Mouse (Mus musculus): ENCODE results near the gene Tmem171.

Gene Tmem171

DNA sequence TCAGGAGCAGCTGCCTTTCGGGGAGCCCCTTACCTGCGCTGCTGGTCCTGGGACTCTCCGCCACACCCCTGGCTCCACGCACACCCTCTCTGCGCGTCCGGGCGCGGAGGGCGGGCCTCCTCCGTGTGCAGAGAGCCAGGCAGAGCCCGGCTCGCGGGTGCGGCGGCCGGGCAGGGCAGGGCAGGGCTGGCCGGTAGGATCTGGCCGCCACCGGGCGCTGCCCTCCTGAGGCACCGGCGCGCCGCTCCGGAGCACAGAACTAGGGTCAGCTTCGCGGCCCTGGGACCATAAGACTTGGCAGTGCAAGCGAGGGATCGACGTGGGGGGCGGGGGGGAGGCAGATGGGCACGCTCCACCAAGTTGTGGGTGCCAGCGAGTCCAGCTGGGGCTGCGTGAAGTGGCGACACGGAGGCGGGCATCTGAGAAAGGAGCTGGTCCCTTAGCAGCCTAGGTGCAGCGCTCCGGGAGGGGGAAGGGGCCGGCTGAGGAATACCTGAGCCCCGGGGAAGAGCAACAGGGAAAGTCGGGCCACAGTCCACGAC is at the start of gene Tmem171:
Gene Tmem171, minus strand, starts transcription at position 62 of the 542 bp plus-strand sequence.
- no peak for DNase-seq (ENCODE audit: low spot score in 2 of 2)

- no peak for DNase-seq (ENCODE audit: low spot score in 2 of 2)
Observed at GRCm38 (mm10) chr13:98743829-98744228, 49.2 kb upstream of the Tmem171 start.

GRCm38 (mm10) chr13:98743214-98743613 is 48.6 kb upstream of the Tmem171 start:
- DNase-seq (ENCODE audit: low spot score in 2 of 2): no peak

DNA sequence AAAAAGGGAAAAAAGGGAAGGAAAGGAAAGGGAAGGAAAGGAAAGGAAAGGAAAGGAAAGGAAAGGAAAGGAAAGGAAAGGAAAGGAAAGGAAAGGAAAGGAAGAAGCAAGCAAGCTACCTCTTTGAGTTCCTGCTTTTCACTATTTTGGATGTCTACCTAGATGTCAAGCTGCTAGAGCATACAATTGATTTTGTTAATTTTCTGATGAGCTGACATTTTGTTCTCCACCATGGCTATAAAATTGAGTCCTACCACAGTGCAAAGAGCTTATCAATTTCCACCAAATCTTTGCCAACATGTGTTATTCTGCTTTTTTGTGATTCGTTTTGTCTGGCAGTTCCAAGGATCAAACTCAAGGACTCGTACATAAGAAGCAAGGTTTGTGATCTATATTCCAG is 43.6 kb upstream of the Tmem171 start:
- DNase-seq (ENCODE audit: low spot score in 2 of 2): no peak

DNA sequence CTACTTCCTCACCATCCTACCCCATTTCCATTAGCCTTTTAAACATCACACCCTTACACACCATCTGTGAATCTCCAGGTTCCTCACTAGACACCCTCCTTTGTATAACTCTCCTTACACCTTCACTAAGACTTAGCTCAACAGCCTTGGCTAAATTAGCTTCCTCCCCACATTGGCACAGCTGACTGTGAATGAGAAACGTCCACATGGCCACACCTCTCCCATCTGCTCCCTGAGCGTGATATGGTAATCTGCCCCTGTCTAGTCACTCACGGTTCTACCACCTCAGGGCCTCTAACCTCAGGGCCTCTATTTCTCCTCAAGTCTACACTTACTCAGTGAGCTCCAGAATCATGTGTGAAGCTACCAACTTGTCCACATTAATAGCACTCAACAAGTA is 38.7 kb upstream of the Tmem171 start:
- DNase-seq (ENCODE audit: low spot score in 2 of 2): no peak

DNA sequence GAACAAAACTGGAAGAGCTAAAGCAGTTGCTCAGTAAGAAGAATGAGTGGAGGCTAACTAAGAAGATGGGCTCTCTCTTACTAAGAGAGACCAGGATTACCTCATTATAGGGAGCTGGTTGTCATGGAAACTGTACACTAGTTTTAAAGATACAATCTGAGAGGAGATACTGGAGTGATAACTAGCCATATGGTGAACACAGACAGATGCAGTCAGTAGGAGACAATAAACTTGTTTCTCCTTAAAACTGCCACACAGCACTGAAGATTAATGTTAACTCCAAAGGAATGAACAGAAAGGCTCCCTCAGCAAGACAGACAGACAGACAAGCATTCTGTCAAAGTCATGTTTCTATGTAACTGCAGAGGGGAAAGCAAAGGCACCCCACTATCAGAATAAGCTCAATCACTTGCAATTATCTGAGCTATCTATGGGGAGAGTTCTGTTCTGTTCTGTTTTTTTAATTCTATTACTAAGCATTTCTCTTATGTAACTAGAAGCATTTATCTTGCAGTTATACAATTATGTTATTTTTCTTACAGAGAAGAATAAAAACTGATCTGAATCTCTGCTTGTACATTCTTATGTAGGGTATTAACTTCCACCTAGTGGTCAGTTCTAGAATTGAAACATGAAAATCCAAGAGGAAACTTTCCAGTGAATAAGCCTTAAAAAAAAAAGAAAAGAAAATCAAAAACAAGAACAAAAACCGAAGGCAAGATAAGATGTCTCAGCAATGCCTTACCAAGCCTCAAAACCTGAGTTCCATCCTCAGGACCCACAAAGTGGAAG is 34.8 kb upstream of the Tmem171 start:
- DNase-seq (ENCODE audit: low spot score in 2 of 2): no peak

DNA sequence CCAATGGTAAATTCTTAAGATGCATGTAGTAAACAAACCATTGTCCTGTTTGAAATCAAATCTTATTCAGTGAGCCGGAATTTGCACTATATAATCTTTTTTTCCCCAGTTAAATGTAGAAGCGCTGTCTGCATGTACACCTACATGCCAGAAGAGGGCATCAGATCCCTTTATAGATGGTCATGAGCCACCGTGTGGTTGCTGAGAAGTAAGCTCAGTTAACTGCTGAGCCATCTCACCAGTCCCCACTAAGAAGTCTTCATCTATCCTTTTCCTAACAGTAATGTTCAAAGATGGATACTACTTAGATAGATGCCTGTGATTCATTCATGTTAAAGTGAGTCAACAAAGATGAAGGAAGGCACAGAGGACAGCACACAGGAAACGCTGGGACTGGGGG is 31.9 kb upstream of the Tmem171 start:
- peak in 1 of 2 experiments; percentile 43 for DNase-seq (ENCODE audit: low spot score in 2 of 2)

- DNase-seq (ENCODE audit: low spot score in 2 of 2): no peak
Observed at GRCm38 (mm10) chr13:98723430-98723829, 28.8 kb upstream of the Tmem171 start.

DNA sequence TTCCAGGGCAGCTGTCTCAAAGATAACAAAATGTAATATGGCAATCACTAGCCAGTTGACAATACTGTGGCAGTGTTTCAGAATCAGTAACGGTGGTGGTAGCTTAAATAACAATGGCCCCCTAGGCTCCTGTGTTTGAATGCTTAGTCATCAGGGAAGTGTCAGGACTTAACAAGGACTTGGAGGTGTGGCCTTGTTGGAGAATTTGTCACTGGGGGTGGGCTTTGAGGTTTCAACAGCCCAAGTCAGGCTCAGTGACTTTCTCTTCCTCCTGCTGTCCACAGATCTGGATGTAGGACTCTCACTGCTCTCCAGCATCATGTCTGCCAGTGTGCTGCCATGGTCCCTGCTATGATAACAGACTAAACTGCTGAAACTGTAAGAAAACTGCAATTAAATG is 27.7 kb upstream of the Tmem171 start:
- DNase-seq (ENCODE audit: low spot score in 2 of 2): peak in 1 of 2 experiments; percentile 40

GRCm38 (mm10) chr13:98716176-98716575 is 21.5 kb upstream of the Tmem171 start:
- DNase-seq (ENCODE audit: low spot score in 2 of 2): peak in 1 of 2 experiments; percentile 52

GRCm38 (mm10) chr13:98715443-98715990 is 20.9 kb upstream of the Tmem171 start:
- peak in 1 of 2 experiments; percentile 37 for DNase-seq (ENCODE audit: low spot score in 2 of 2)

DNA sequence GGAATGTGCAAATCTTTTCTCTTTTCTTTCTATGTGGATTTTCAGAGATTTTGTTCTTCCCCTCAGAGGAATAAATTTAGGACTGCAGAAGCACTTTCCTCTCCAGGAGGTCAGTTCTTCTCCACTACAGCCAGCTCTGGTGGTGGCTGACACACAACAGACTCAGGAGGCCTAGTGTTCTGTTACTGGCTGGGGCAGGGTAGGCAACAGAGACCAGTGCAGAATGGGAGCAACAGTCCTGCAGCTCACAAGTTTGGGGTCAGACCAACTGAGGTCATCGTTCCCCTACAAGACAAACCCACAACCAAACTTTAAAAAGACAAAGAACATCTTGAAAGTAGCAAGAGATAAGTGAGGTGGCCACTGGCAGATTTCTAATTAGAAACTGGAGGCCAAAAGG is 16.0 kb upstream of the Tmem171 start:
- DNase-seq (ENCODE audit: low spot score in 2 of 2): no peak

- DNase-seq (ENCODE audit: low spot score in 2 of 2): no peak
Observed at GRCm38 (mm10) chr13:98710236-98710635, 15.6 kb upstream of the Tmem171 start.

GRCm38 (mm10) chr13:98705501-98705900 is 10.9 kb upstream of the Tmem171 start:
- DNase-seq (ENCODE audit: low spot score in 2 of 2): no peak

DNA sequence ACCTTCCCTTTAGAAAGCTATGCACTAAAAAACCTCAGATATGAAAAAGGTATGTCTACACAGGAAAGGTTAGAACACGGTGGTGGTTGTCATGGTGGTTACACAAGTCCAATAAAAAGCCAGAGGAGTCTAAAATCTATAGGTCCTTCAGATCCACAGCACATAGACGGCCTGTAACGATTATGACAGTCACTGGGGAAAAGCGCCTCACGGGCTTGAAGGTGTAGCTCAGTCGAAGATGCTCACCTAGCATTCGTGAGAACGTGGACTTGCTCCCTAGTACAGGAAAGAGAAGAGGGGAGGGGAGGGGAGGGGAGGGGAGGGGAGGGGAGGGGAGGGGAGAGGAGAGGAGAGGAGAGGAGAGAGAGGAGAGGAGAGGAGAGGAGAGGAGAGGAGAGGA is 9.2 kb upstream of the Tmem171 start:
- no peak for DNase-seq (ENCODE audit: low spot score in 2 of 2)

DNA sequence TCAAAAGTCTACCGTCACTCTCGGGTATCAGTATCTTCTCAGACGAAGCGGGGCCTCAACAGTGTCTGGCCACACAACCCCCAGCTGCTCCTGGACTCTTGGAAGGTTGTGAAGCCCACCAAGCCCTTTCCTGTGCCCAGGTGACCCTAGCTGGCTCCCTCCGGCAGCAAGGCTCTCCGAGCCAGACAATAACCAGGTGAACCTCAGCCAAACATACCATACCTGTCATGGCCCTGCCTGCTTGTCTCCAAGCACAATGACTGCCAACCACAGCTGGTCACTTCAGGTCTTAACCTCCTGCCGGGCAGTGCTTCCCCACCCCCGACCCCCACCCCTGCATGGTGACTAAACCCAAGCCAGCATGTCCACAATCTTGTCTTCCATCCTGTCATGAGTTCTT is 7.7 kb upstream of the Tmem171 start:
- no peak for DNase-seq (ENCODE audit: low spot score in 2 of 2)

DNA sequence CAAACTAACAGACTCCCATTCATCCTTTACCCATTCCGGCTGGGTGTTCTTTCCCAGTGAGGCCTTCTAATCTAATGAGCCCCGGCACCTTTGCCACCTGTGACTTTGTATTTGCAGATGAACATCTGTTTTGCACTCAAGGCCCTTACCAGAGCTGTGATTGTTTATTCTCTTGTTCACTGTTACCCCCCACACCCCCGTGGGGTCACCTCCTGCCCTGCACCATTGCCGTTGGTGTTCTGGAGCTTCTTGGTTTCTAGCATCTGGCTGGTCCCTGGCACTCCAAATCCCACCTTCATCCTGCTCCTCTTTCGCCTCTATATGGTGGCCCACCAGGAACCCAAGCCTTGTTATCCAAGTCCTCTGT is 6.7 kb upstream of the Tmem171 start:
- DNase-seq (ENCODE audit: low spot score in 2 of 2): no peak

DNA sequence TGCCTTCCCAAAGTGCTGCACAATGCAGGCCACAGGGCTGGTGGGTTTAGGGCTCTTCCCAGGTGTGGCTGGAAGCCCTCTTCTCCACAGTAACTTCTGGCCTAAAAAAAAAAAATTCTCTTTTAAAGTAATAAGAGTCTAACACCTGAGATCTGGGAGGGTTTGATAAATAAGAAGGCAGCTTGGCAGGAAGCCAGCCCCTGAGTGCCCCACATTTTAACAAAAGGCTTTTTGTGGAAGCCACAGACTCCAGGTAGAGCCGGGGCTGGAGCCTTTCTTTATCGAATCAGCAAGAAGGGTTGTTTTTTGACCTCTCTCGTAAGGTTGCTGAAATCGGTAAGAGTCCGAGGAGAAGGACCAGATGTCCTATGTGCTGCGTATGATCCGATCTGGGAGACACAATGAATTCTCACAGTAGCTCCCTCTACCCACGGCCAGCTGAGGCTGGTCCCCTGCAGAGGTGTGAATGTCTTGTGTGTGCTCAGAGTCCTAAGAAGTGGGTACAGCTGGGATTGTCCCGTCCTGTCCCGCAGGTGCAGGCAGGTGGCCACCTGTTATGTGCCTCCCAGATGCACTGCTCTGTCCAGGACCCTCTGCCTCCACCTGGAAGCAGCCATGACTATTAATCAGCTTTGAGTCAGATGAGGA is 6.2 kb upstream of the Tmem171 start:
- DNase-seq (ENCODE audit: low spot score in 2 of 2): no peak

GRCm38 (mm10) chr13:98699982-98700540 is 5.4 kb upstream of the Tmem171 start:
- DNase-seq (ENCODE audit: low spot score in 2 of 2): no peak

DNA sequence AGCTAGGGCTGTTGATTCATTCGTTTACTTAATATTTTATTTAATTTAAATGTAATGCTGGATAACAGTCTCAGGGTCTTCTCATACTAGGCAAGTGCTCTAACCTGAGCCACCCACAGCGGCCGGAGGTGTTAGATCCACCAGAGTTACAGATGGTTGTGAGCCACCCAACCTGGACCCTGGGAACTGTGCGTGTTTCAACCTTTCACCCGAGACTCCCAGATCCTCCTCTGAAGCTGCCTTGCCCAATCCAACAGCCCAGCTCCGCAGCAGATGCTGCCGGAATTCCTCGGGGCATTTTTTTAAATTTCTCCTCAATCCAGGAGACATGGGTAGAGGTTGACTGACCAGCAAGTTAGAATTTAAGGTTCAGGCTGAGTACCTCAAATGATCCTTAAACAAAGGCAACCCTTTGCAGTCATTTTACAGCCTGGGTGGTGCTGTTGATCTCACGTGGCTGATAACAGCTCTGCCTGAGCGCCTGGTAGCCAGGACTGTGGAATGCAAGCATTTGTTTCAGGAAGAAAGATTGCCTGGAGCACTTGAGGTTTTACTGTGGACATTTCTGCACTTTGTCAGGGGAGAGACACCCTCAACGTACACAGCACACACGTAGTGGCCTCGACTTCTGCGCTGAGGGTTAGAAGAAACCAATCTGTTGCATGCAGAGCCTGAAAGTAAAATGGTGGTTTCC is 4.6 kb upstream of the Tmem171 start:
- no peak for DNase-seq (ENCODE audit: low spot score in 2 of 2)

GRCm38 (mm10) chr13:98696716-98697115 is 2.1 kb upstream of the Tmem171 start:
- DNase-seq (ENCODE audit: low spot score in 2 of 2): no peak

DNA sequence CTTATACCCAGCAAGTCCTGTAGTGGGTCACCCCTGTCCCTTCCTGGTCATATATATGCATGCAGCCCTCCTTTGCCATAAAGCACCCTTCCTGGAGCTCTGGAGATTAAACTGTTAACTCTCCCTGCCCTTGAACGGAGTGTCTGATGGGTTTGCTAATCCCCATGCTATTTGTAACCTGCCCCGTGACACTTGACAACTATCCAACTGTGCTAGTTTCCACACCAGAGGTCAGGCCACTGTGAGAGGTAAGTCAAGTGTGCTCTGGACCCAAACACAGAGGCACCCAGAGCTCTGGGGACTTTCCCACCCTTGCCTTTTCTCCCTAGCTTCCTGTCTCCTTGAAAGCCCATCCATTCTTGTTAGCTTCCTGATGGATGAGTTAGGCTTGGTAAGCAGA is 912 bp upstream of the Tmem171 start:
- DNase-seq (ENCODE audit: low spot score in 2 of 2): no peak
